Mouse (Mus musculus): ENCODE data around the gene Ifnar1.

DNA sequence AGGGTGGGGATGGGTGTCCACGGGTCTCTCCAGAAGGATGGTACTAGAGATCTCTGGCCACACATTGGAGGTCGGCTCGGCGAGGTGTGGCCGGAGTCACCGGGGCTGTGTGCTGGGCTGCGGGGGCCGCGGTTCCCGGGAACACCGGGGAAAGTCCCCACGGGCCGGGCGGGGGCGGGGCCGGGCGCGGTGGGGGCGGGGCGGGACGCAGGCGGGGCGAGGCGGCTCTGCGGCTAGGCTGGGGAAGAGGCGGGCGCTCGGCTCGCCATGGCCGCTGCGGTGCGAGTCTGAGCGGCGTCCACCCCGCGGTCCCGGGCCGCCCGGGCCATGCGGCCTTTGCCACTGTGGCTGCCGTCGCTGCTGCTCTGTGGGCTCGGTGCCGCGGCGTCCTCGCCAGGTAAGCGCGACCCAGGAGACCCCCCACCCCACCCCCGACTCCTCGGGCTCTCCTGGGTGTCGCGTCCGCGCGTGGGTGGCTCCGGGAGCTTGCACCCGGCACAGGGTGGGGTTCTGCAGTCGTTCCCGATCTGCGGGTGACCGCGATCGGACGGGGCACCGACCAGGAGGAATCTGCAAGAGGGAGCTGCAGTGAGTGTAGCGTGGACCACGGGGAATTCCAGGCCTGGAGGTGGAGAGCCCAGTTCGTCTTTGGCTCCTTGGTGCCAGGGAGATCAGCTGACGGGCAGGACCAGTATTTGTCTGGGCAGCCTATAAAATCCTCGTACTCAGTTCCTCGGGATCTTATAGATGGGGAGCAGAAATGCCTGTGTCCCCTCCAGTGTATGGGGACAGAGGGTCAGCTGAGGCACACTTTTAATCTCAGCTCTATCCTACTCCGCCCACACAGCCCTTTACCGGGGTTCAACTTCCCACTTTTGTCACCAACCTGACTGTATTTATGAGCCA lies 62.1 kb downstream of the Ifnar1 start, which contains the start of gene Ifngr2:
- peak; percentile 76 for TF ChIP-seq POLR2A (IDR thresholded peaks at IDR 0.05; ENCODE audit: insufficient read length, low read depth)
- TF ChIP-seq E2F4 (IDR thresholded peaks at IDR 0.05; ENCODE audit: insufficient read depth): no peak
- peak; percentile 65 for TF ChIP-seq POLR2AphosphoS2 (IDR thresholded peaks at IDR 0.05; ENCODE audit: insufficient read length, low read depth)
- no peak for TF ChIP-seq MAX (IDR thresholded peaks at IDR 0.05; ENCODE audit: low read depth)
- TF ChIP-seq USF1 (IDR thresholded peaks at IDR 0.05; ENCODE audit: low read depth): no peak
